Mouse (Mus musculus) CH12.LX (cell line): ENCODE measurements around the gene Duoxa1. TPM values are rescaled to one million over a fixed set of nuclear protein-coding genes. Genes with fewer than 3 reads are reported as not detected.

Source experiments
- DNase-seq: peaks from one replicate; pipeline ENCODE4 v3.0.0-alpha.2; 2013; ENCODE audit errors: extremely low read depth
- H3K27ac ChIP-seq: 2 replicates; pipeline ENCODE4 v1.5.1; 2012; ENCODE audit warnings: low read depth, mild to moderate bottlenecking, control low read depth, moderate library complexity; ENCODE audit not compliant: insufficient read depth
- H3K27me3 ChIP-seq: replicated peaks from 2 replicates; pipeline ENCODE3; 2012; ENCODE audit warnings: inconsistent platforms
- H3K36me3 ChIP-seq, 2 experiments: replicated peaks in 1 of 2; 2 replicates each; pipeline versions ENCODE3 to v1.6.1; 2012; ENCODE audit warnings: inconsistent platforms in 1 of 2, low read length in 1 of 2, mild to moderate bottlenecking in 1 of 2, mixed read lengths in 1 of 2, moderate library complexity in 1 of 2; ENCODE audit not compliant: control insufficient read depth in 1 of 2, insufficient read depth in 1 of 2
- H3K4me1 ChIP-seq, 2 experiments: 2 replicates each; pipeline ENCODE4 v1.6.1; 2012; ENCODE audit warnings: inconsistent platforms in 1 of 2, moderate library complexity in 1 of 2; ENCODE audit not compliant: insufficient read depth in 2 of 2, control insufficient read depth in 1 of 2
- H3K4me2 ChIP-seq: 2 replicates; pipeline ENCODE4 v1.6.1; 2012; ENCODE audit warnings: low read depth, mild to moderate bottlenecking, control low read depth; ENCODE audit not compliant: poor library complexity, insufficient read depth, severe bottlenecking
- H3K4me3 ChIP-seq, 3 experiments: fragments of 150-350 bp in 1 of 3; sonication (generic) in 1 of 3; replicated peaks in 1 of 3; 2 replicates each; pipeline versions ENCODE3 to v1.5.1; 2011 to 2012; ENCODE audit warnings: low read depth in 2 of 3, low read length in 2 of 3, mild to moderate bottlenecking in 2 of 3, moderate library complexity in 2 of 3, control low read depth in 1 of 3, improper control_type of control experiment in 1 of 3, inconsistent platforms in 1 of 3, mixed read lengths in 1 of 3; ENCODE audit not compliant: poor library complexity in 1 of 3
- H3K79me2 ChIP-seq: replicated peaks from 2 replicates; pipeline ENCODE4 v1.6.1; 2012; ENCODE audit warnings: mild to moderate bottlenecking, moderate library complexity; ENCODE audit not compliant: control insufficient read depth, poor library complexity, insufficient read depth, severe bottlenecking; ENCODE audit errors: extremely low read depth
- H3K9ac ChIP-seq: 2 replicates; pipeline ENCODE4 v1.6.1; 2012; ENCODE audit warnings: low read depth, mild to moderate bottlenecking, control low read depth, moderate library complexity; ENCODE audit not compliant: insufficient read depth
- H3K9me3 ChIP-seq: replicated peaks from 2 replicates; pipeline ENCODE3; 2012; ENCODE audit warnings: low read length, inconsistent platforms, mixed read lengths
- BHLHE40 ChIP-seq: IDR thresholded peaks from 2 replicates; pipeline ENCODE4 v1.6.1; 2011; ENCODE audit warnings: mild to moderate bottlenecking, low read depth, low read length, improper control_type of control experiment
- CHD2 ChIP-seq: IDR thresholded peaks from 2 replicates; pipeline ENCODE4 v1.6.1; 2011; ENCODE audit warnings: low read length, improper control_type of control experiment
- CTCF ChIP-seq, 2 experiments: IDR thresholded peaks in 1 of 2; conservative IDR thresholded peaks in 1 of 2; 2 replicates each; pipeline ENCODE4 v1.5.1; 2011 to 2012; ENCODE audit warnings: low read depth in 2 of 2, low read length in 2 of 2, improper control_type of control experiment in 1 of 2, inconsistent platforms in 1 of 2, mild to moderate bottlenecking in 1 of 2, moderate library complexity in 1 of 2
- E2F4 ChIP-seq: IDR thresholded peaks from 2 replicates; pipeline ENCODE4 v1.6.1; 2011; ENCODE audit warnings: low read depth, low read length, improper control_type of control experiment; ENCODE audit not compliant: insufficient replicate concordance
- EP300 ChIP-seq: IDR thresholded peaks from 2 replicates; pipeline ENCODE4 v1.6.1; 2011; ENCODE audit warnings: low read length, improper control_type of control experiment
- ETS1 ChIP-seq: conservative IDR thresholded peaks from 2 replicates; pipeline ENCODE4 v1.6.1; 2012; ENCODE audit warnings: low read depth, mild to moderate bottlenecking, inconsistent platforms, low read length, improper control_type of control experiment, moderate library complexity
- GABPA ChIP-seq: IDR thresholded peaks from 2 replicates; pipeline ENCODE4 v1.6.1; 2012; ENCODE audit warnings: low read depth, low read length, improper control_type of control experiment, inconsistent platforms; ENCODE audit not compliant: insufficient replicate concordance
- IRF4 ChIP-seq: IDR thresholded peaks from 2 replicates; pipeline ENCODE4 v1.6.1; 2014; ENCODE audit warnings: low read depth, mild to moderate bottlenecking, inconsistent platforms, low read length, improper control_type of control experiment
- JUN ChIP-seq: IDR thresholded peaks from 2 replicates; pipeline ENCODE4 v1.6.1; 2011; ENCODE audit warnings: low read depth, mild to moderate bottlenecking, low read length, improper control_type of control experiment, moderate library complexity; ENCODE audit not compliant: insufficient read depth
- KAT2A ChIP-seq: IDR thresholded peaks from 2 replicates; pipeline ENCODE4 v1.6.1; 2012; ENCODE audit warnings: low read length, improper control_type of control experiment, inconsistent platforms; ENCODE audit not compliant: insufficient replicate concordance
- MAFK ChIP-seq: IDR thresholded peaks from 2 replicates; pipeline ENCODE4 v1.6.1; 2011; ENCODE audit warnings: low read length, improper control_type of control experiment; ENCODE audit not compliant: insufficient replicate concordance
- MAZ ChIP-seq: IDR thresholded peaks from 2 replicates; pipeline ENCODE4 v1.6.1; 2012; ENCODE audit warnings: low read depth, mild to moderate bottlenecking, inconsistent platforms, low read length, improper control_type of control experiment, moderate library complexity
- MEF2A ChIP-seq: IDR thresholded peaks from 2 replicates; pipeline ENCODE4 v1.6.1; 2014; ENCODE audit warnings: low read depth, mild to moderate bottlenecking, inconsistent platforms, low read length, improper control_type of control experiment, borderline replicate concordance
- NELFE ChIP-seq: IDR thresholded peaks from 2 replicates; pipeline ENCODE4 v1.6.1; 2011; ENCODE audit warnings: low read depth, low read length, improper control_type of control experiment
- NRF1 ChIP-seq: IDR thresholded peaks from 2 replicates; pipeline ENCODE4 v1.6.1; 2014; ENCODE audit warnings: low read depth, mild to moderate bottlenecking, inconsistent platforms, low read length, improper control_type of control experiment, moderate library complexity
- POLR2A ChIP-seq: IDR thresholded peaks from 2 replicates; pipeline ENCODE4 v1.6.1; 2011; ENCODE audit warnings: low read depth, mild to moderate bottlenecking, improper control_type of control experiment, low read length
- RCOR1 ChIP-seq: conservative IDR thresholded peaks from 2 replicates; pipeline ENCODE4 v1.6.1; 2012; ENCODE audit warnings: low read depth, mild to moderate bottlenecking, inconsistent platforms, low read length, improper control_type of control experiment
- SMC3 ChIP-seq: IDR thresholded peaks from 2 replicates; pipeline ENCODE4 v1.6.1; 2011; ENCODE audit warnings: low read depth, low read length, improper control_type of control experiment
- TCF12 ChIP-seq: IDR thresholded peaks from 2 replicates; pipeline ENCODE4 v1.6.1; 2014; ENCODE audit warnings: low read depth, mild to moderate bottlenecking, inconsistent platforms, low read length, improper control_type of control experiment
- UBTF ChIP-seq: IDR thresholded peaks from 2 replicates; pipeline ENCODE4 v1.6.1; 2012; ENCODE audit warnings: low read depth, mild to moderate bottlenecking, inconsistent platforms, low read length, improper control_type of control experiment, moderate library complexity
- ZMIZ1 ChIP-seq: IDR thresholded peaks from 2 replicates; pipeline ENCODE4 v1.6.1; 2012; ENCODE audit warnings: low read depth, mild to moderate bottlenecking, inconsistent platforms, low read length, improper control_type of control experiment
- dilution Hi-C: fragments of 300-500 bp; cut with MboI; formaldehyde crosslinking; loops from 2 replicates; pipeline ENCODE4 v1.14.3; 2020; ENCODE audit warnings: low sequenced_read_pairs; ENCODE audit not compliant: extremely low pct_unique_long_range_greater_than_20kb, extremely low pct_ligation_motif_present
- in situ Hi-C: fragments of 300-500 bp; cut with MboI; formaldehyde crosslinking; loops from 3 replicates; pipeline ENCODE4 v1.14.3; 2019; ENCODE audit warnings: low sequenced_read_pairs, low pct_ligation_motif_present, low pct_unique_long_range_greater_than_20kb, mixed read lengths
- polyA plus RNA-seq: library from polyadenylated mRNA; unstranded; fragments of >175 nt; gene quantifications from 2 replicates; pipeline ENCODE4 v1.2.1, GENCODE M21; 2012; ENCODE audit warnings: low read depth; ENCODE audit not compliant: insufficient read length
- total RNA-seq, 2 experiments: library from RNA; depleted of rRNA; stranded (reverse); fragments of 300-350 nt in 1 of 2; fragments of >200 nt in 1 of 2; gene quantifications; 2 replicates each; pipeline ENCODE4 v1.2.3; 2012 to 2014

Duoxa1 gene
- total and polyA plus RNA-seq, 3 experiments: not detected

- no peak; the same call in 1 of the 2 replicates for TF ChIP-seq MEF2A
- no peak for TF ChIP-seq KAT2A
- TF ChIP-seq BHLHE40: no peak
- TF ChIP-seq GABPA: no peak
- no peak for TF ChIP-seq IRF4
- no peak for TF ChIP-seq CHD2
- TF ChIP-seq NELFE: no peak; the same call in 1 of the 2 replicates
Measured at GRCm38 (mm10) chr2:122302574-122303241, 10.8 kb downstream of the Duoxa1 start (continued).

GRCm38 (mm10) chr2:122301921-122302573 lies 11.5 kb downstream of the Duoxa1 start:
- peaks cover 4% of the 10 kb centered on the region for H3K9me3 ChIP-seq
- no peak overlapping the region for H3K9ac ChIP-seq
- H3K4me2 ChIP-seq: no peak overlapping the region
- no peaks in the 10 kb centered on the region for H3K36me3 ChIP-seq
- in situ Hi-C loops: loop anchor here (10.0 kb wide), 1 partner anchor 237 kb away; no protein-coding TSS in a partner anchor
- no peak for DNase-seq
- dilution Hi-C loops: no loop called here
- H3K27me3 ChIP-seq: peaks cover 30% of the 10 kb centered on the region
- H3K27ac ChIP-seq: no peak overlapping the region
- H3K79me2 ChIP-seq: no peaks in the 10 kb centered on the region
- TF ChIP-seq MAZ: no peak
- TF ChIP-seq ZMIZ1: no peak
- no peak for TF ChIP-seq ETS1
- TF ChIP-seq SMC3: no peak
- no peak for TF ChIP-seq NELFE
- TF ChIP-seq UBTF: no peak
- TF ChIP-seq, all 38 proteins: peak for 0
- Histone ChIP-seq H3K4me3 (no peak overlapping the region), H3K4me1 (no peaks in the 10 kb centered on the region)

- peaks cover 4% of the 10 kb centered on the region for H3K9me3 ChIP-seq
- H3K27me3 ChIP-seq: peaks cover 22% of the 10 kb centered on the region
- H3K4me3 ChIP-seq: no peak overlapping the region
- no peak for TF ChIP-seq CTCF (conservative IDR thresholded peaks at IDR 0.05 in 1 of 2, IDR thresholded peaks at IDR 0.05 in 1 of 2; ENCODE audit: low read depth in 2 of 2, low read length in 2 of 2)
- no peak for TF ChIP-seq MAFK
- TF ChIP-seq GABPA: no peak
- no peak for TF ChIP-seq NRF1
- TF ChIP-seq RCOR1: no peak
- TF ChIP-seq E2F4: no peak
- TF ChIP-seq EP300: no peak
- no peak for TF ChIP-seq ZMIZ1
- no peak for TF ChIP-seq MAZ
- no peak for TF ChIP-seq JUN
- TF ChIP-seq ETS1: no peak
- TF ChIP-seq CHD2: no peak
- no peak for TF ChIP-seq MEF2A
- TF ChIP-seq TCF12: no peak
- no peak for TF ChIP-seq POLR2A
- H3K4me1 ChIP-seq: no peaks in the 10 kb centered on the region
- H3K36me3 ChIP-seq: no peaks in the 10 kb centered on the region
- H3K79me2 ChIP-seq: no peaks in the 10 kb centered on the region
- no peak overlapping the region for H3K9ac ChIP-seq
- no peak for DNase-seq
- no peak overlapping the region for H3K4me2 ChIP-seq
- in situ Hi-C loops: loop anchor here (10.0 kb wide), 1 partner anchor 236 kb away; no protein-coding TSS in a partner anchor
- no peak overlapping the region for H3K27ac ChIP-seq
- dilution Hi-C loops: no loop called here
Measured at GRCm38 (mm10) chr2:122301081-122301920, 12.2 kb downstream of the Duoxa1 start.
